Mouse (Mus musculus) neural tube, embryonic 14.5 days (tissue): ENCODE measurements around the gene Hnrnpa0. TPM values are rescaled to one million over a fixed set of nuclear protein-coding genes. Genes with fewer than 3 reads are reported as not detected.

Source experiments
- ATAC-seq: fragments of 200-750 bp; cut with Nextera tagmentation; 2 replicates; pipeline ENCODE4 v1.8.0; 2017; ENCODE audit warnings: low read depth, mild to moderate bottlenecking, moderate TSS enrichment, moderate library complexity
- H3K27ac ChIP-seq: fragments of 300-500 bp; sonication (generic); 2 replicates; pipeline ENCODE4 v1.5.1; 2014; ENCODE audit warnings: low read depth, mild to moderate bottlenecking, control low read depth, low read length, moderate library complexity, mixed read lengths
- H3K27me3 ChIP-seq: fragments of 300-500 bp; sonication (generic); 2 replicates; pipeline ENCODE4 v1.6.1; 2014; ENCODE audit warnings: low read length; ENCODE audit not compliant: control insufficient read depth, insufficient read depth
- H3K36me3 ChIP-seq: fragments of 300-500 bp; sonication (generic); 2 replicates; pipeline ENCODE4 v1.6.1; 2014; ENCODE audit warnings: low read length, mixed read lengths; ENCODE audit not compliant: control insufficient read depth, insufficient read depth
- H3K4me1 ChIP-seq: fragments of 300-500 bp; sonication (generic); 2 replicates; pipeline ENCODE4 v1.6.1; 2014; ENCODE audit warnings: low read length; ENCODE audit not compliant: control insufficient read depth, insufficient read depth
- H3K4me2 ChIP-seq: fragments of 300-500 bp; sonication (generic); 2 replicates; pipeline ENCODE4 v1.6.1; 2014; ENCODE audit warnings: mild to moderate bottlenecking, low read depth, low read length, control low read depth
- H3K4me3 ChIP-seq: fragments of 300-500 bp; sonication (generic); 2 replicates; pipeline ENCODE4 v1.5.1; 2014; ENCODE audit warnings: low read depth, low read length, control low read depth, mixed read lengths
- H3K9ac ChIP-seq: fragments of 300-500 bp; sonication (generic); replicated peaks from 2 replicates; pipeline ENCODE4 v1.6.1; 2014; ENCODE audit warnings: low read depth, mild to moderate bottlenecking, control low read depth, low read length, mixed read lengths
- H3K9me3 ChIP-seq: fragments of 300-500 bp; sonication (generic); 2 replicates; pipeline ENCODE4 v1.6.1; 2016; ENCODE audit warnings: low read length; ENCODE audit not compliant: control insufficient read depth
- WGBS: fragments of 180-500 bp; shearing (Covaris S2); extraction: QIAGEN DNeasy Blood & Tissue Kit; methylation state at CpG from one replicate; pipeline ENCODE4 v1.1.7; 2014; 5-methylcytosine and 5-hydroxymethylcytosine counted together
- polyA plus RNA-seq: library from polyadenylated mRNA; unstranded; fragments of >200 nt; fragmentation: Nextera tagmentation; extraction: Ambion mirVana; gene quantifications from 2 replicates; pipeline ENCODE4 v1.2.1, GENCODE M21; 2014

The Hnrnpa0 gene
- polyA plus RNA-seq, 1 experiment from 2014 or later, result 52.4 TPM

GRCm38 (mm10) chr13:58090643-58091042, 37.7 kb downstream of the Hnrnpa0 start:
- peaks cover 4% of the 10 kb centered on the region; the same call in 1 of the 2 replicates for H3K4me1 ChIP-seq
- no peaks in the 10 kb centered on the region for H3K27me3 ChIP-seq
- H3K9me3 ChIP-seq, result no peaks in the 10 kb centered on the region
- no peak overlapping the region for H3K4me2 ChIP-seq
- H3K9ac ChIP-seq, result no peak overlapping the region
- 19% methylated on average over 8 of the region's 8 CpGs for WGBS
- H3K27ac ChIP-seq, result peak overlapping the region; percentile 55; the same call in 1 of the 2 replicates
- H3K36me3 ChIP-seq, result no peaks in the 10 kb centered on the region
- no peak overlapping the region for H3K4me3 ChIP-seq
- ATAC-seq, result peak; percentile 74

GRCm38 (mm10) chr13:58084396-58084795, 44.0 kb downstream of the Hnrnpa0 start:
- H3K36me3 ChIP-seq, result peaks cover 7% of the 10 kb centered on the region; the same call in 1 of the 2 replicates
- H3K4me3 ChIP-seq, result no peak overlapping the region

GRCm38 (mm10) chr13:58083521-58083920, 44.8 kb downstream of the Hnrnpa0 start:
- WGBS, result 81% methylated on average over 11 of the region's 11 CpGs
- Histone ChIP-seq H3K4me2 (no peak overlapping the region), H3K27me3 (no peaks in the 10 kb centered on the region), H3K9me3 (no peaks in the 10 kb centered on the region), H3K4me1 (no peaks in the 10 kb centered on the region), H3K27ac (no peak overlapping the region), H3K9ac (no peak overlapping the region), H3K36me3 (peaks cover 7% of the 10 kb centered on the region; the same call in 1 of the 2 replicates), H3K4me3 (no peak overlapping the region)
- ATAC-seq, result no peak

More at GRCm38 (mm10) chr13:58084396-58084795, 44.0 kb downstream of the Hnrnpa0 start:
- no peaks in the 10 kb centered on the region for H3K9me3 ChIP-seq
- H3K9ac ChIP-seq, result no peak overlapping the region
- 88% methylated on average over 5 of the region's 5 CpGs for WGBS
- no peak for ATAC-seq
- H3K4me1 ChIP-seq, result no peaks in the 10 kb centered on the region
- H3K27me3 ChIP-seq, result no peaks in the 10 kb centered on the region
- H3K27ac ChIP-seq, result no peak overlapping the region
- no peak overlapping the region for H3K4me2 ChIP-seq

- no peak overlapping the region for H3K4me2 ChIP-seq
- H3K36me3 ChIP-seq, result peaks cover 7% of the 10 kb centered on the region; the same call in 1 of the 2 replicates
- H3K4me1 ChIP-seq, result no peaks in the 10 kb centered on the region
- no peaks in the 10 kb centered on the region for H3K27me3 ChIP-seq
- no peak overlapping the region for H3K27ac ChIP-seq
- H3K4me3 ChIP-seq, result no peak overlapping the region
- no peak overlapping the region for H3K9ac ChIP-seq
- H3K9me3 ChIP-seq, result no peaks in the 10 kb centered on the region
- WGBS, result 80% methylated on average over 5 of the region's 5 CpGs
- no peak for ATAC-seq
Observed at GRCm38 (mm10) chr13:58083048-58083447, 45.3 kb downstream of the Hnrnpa0 start.

GRCm38 (mm10) chr13:58078361-58078760, 50.0 kb downstream of the Hnrnpa0 start:
- H3K4me3 ChIP-seq, result no peak overlapping the region
- H3K36me3 ChIP-seq, result 0 out of 2 replicates have a peak, but pooled peaks cover 3% of the 10 kb centered on the region
- H3K9ac ChIP-seq, result no peak overlapping the region
- WGBS, result 86% methylated on average over 5 of the region's 5 CpGs
- no peaks in the 10 kb centered on the region for H3K9me3 ChIP-seq
- ATAC-seq, result no peak
- H3K27ac ChIP-seq, result no peak overlapping the region
- H3K4me1 ChIP-seq, result no peaks in the 10 kb centered on the region
- no peak overlapping the region for H3K4me2 ChIP-seq
- H3K27me3 ChIP-seq, result no peaks in the 10 kb centered on the region

Other genes with a start within 250 kb of the Hnrnpa0 start
- gene Spock1, start 220.2 kb downstream of the Hnrnpa0 start, polyA plus RNA-seq, result 133 and 157 TPM in 2 replicates
- gene Klhl3, start 15.0 kb downstream of the Hnrnpa0 start, polyA plus RNA-seq, result 15.2 and 17.6 TPM in 2 replicates
- gene Idnk, start 29.1 kb upstream of the Hnrnpa0 start, polyA plus RNA-seq, result 62.6 and 69.7 TPM in 2 replicates
- 108 and 144 TPM in 2 replicates for gene Ubqln1, start 87.1 kb upstream of the Hnrnpa0 start, polyA plus RNA-seq
- gene Gkap1, start 147.1 kb upstream of the Hnrnpa0 start, polyA plus RNA-seq, result 25.6 and 29.7 TPM in 2 replicates
- gene Kif27, start 230.6 kb upstream of the Hnrnpa0 start, polyA plus RNA-seq, result 1.9 and 2.3 TPM in 2 replicates